Mouse (Mus musculus) lung, adult 2 months (tissue): Measurements from ENCODE around the gene Mlh1. TPM values are rescaled to one million over a fixed set of nuclear protein-coding genes. Genes with fewer than 3 reads are reported as not detected.

Experiments
- DNase-seq: peaks from one replicate; pipeline ENCODE4 v3.0.0; 2022
- H3K4me1 ChIP-seq: fragments of 200-500 bp; 2 replicates; pipeline ENCODE4 v1.6.1; 2011; ENCODE audit warnings: low read length; ENCODE audit not compliant: control insufficient read depth, insufficient read depth
- H3K4me3 ChIP-seq: fragments of 200-500 bp; replicated peaks from 2 replicates; pipeline ENCODE3; 2011; ENCODE audit warnings: low read depth, mild to moderate bottlenecking, control low read depth, low read length; ENCODE audit errors: extremely low read depth
- CTCF ChIP-seq: fragments of 200-500 bp; IDR thresholded peaks from 2 replicates; pipeline ENCODE4 v1.5.1; 2011; ENCODE audit warnings: mild to moderate bottlenecking, low read length, control low read depth; ENCODE audit not compliant: insufficient read depth
- POLR2A ChIP-seq: fragments of 200-500 bp; IDR thresholded peaks from 2 replicates; pipeline ENCODE4 v1.6.1; 2011; ENCODE audit warnings: low read depth, mild to moderate bottlenecking, control low read depth, low read length, borderline replicate concordance; ENCODE audit errors: extremely low read depth
- WGBS: fragments of 180-500 bp; shearing (Covaris S2); methylation state at CpG from one replicate; pipeline ENCODE4 v1.1.7; 2018; 5-methylcytosine and 5-hydroxymethylcytosine counted together
- polyA plus RNA-seq: library from polyadenylated mRNA; depleted of rRNA; stranded (reverse); fragments of >200 nt; gene quantifications from 2 replicates; pipeline ENCODE4 v1.2.3, GENCODE M21; 2012; rRNA removed

Mlh1 gene
- 9.0 and 10.8 TPM in 2 replicates for polyA plus RNA-seq

DNA sequence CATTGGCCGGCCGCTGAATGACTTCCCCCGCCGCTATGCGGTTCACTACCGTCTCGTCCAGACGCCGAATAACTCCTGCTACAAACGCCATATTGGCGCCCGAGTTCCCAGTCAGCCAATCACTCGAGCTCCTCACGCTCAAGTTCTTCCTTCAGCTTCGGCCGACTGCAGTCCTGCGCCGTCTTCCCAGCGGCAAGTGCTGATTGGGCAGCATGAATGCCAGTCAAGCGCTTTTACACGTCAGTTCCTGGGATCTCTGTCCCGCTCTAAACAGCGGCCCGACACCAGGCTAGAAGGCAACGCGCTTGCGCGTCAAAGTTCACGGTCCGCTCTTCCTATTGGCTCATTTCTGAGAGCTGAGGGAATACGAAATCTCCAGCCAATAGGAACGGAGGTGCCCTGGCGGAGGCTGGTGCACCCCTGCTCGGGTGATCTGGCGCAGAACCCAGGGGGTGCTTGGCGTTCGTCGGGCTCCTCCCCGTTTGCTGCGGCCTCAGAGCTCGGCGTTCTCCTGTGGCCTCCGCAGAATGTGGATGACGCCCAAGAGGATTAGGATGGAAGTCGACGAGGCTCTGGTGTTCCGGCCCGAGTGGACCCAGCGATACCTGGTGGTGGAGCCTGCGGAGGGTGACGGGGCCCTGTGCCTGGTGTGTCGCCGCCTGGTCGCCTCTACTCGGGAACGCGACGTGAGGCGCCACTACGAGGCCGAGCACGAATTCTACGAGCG lies at the start of gene Mlh1, which contains the start of gene Epm2aip1:
Mlh1 (minus strand) TSS at position 358 of the 727 bp plus-strand sequence.
Epm2aip1 (plus strand) TSS at position 496 of the 727 bp plus-strand sequence.
- DNase-seq = peak; percentile 99
- TF ChIP-seq CTCF (no peak), POLR2A (peak; percentile 98)
- under 1% methylated on average over 64 of the region's 64 CpGs for WGBS
- H3K4me1 ChIP-seq = peaks cover 15% of the 10 kb centered on the region
- peak within 1 kb of the TSS; percentile 89 for H3K4me3 ChIP-seq

DNA sequence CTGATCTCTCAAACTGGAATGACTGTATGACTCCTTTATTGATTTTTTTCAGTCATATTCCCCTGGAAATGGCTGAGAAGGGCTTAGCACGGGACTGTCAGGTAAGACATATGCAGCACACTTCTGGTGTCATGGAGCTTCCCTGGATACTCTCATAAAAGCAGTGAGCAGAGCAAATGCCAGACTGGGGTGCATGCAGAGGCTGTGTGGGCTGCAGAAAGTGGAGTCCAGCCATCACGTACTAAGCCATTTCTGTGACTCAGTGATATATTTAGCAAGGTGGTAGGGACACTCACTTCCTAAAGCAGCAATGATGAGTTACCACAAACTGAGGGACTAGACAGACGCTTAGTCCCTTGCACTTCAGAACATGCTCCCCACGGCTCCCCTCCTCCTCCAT lies 49.3 kb upstream of the Mlh1 start:
- no peaks in the 10 kb centered on the region for H3K4me1 ChIP-seq
- TF ChIP-seq CTCF (no peak), POLR2A (no peak)
- DNase-seq = no peak
- H3K4me3 ChIP-seq = no peak overlapping the region
- 68% methylated on average over 4 of the region's 4 CpGs for WGBS

DNA sequence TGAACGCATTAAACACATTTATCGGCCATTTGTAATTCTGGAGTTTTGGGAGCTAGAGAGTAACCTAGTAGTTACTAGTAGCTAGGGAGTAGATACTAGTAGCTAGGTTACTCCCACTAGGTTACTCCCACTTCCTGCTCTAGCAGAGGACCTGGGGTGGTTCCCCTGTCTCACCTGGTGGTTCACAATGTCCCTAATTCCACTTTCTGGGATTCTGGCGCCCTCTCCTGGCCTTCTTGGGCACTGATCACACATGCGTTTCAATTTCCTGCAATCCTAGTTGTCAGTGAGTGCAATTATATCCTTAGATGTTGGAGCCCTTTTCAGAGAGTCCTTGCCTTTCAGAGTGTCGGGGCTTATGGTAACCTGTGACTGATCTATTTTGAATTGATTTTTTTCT lies 42.6 kb upstream of the Mlh1 start:
- TF ChIP-seq POLR2A = no peak
- TF ChIP-seq CTCF = peak; percentile 60
- DNase-seq = peak; percentile 37
- 33% methylated on average over 5 of the region's 5 CpGs for WGBS
- Histone ChIP-seq H3K4me3 (no peak overlapping the region), H3K4me1 (no peaks in the 10 kb centered on the region; the same call in 1 of the 2 replicates)

DNA sequence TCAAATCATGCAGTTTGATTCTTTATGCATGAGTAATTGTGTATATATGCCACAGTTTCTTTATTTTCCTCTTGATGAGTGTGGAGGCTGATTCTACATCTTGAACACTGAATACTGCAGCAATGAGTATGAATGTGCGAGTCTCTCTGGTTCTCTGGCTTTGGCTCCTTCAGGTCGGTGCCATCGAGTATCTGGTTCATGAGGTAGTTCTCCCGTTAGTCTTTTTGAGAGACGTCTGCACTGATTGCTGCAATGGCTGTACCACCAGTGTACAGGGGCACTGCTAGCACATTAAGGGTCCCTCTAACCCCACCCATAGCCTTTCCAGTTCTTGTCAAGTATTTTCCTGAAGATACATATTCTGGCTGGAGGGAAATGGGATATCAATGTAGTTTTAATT lies 42.2 kb upstream of the Mlh1 start:
- Histone ChIP-seq H3K4me3 (no peak overlapping the region), H3K4me1 (no peaks in the 10 kb centered on the region; the same call in 1 of the 2 replicates)
- WGBS = 24% methylated on average over 5 of the region's 5 CpGs
- no peak for DNase-seq
- TF ChIP-seq CTCF (no peak), POLR2A (no peak)

DNA sequence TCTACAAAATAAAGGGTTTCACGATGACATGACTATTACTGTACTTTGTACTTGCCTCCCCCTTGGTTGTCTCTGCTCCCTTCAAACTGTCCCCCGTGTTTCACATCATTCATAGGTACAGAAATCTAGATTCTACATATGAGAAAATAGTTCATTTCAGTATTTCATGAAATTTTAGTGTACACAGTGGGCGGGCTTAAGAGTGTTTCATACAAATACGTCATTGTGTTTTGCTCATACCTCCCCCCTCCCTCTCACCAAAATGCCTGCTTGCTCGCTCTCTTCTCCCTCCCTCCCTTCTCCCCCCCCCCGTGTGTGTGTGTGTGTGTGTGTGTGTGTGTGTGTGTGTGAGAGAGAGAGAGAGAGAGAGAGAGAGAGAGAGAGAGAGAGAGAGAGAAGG lies 41.7 kb upstream of the Mlh1 start:
- no peak for DNase-seq
- whole genome bisulfite sequencing = 12% methylated on average over 5 of the region's 6 CpGs
- TF ChIP-seq CTCF = no peak
- TF ChIP-seq POLR2A = no peak
- Histone ChIP-seq H3K4me3 (no peak overlapping the region), H3K4me1 (no peaks in the 10 kb centered on the region; the same call in 1 of the 2 replicates)

DNA sequence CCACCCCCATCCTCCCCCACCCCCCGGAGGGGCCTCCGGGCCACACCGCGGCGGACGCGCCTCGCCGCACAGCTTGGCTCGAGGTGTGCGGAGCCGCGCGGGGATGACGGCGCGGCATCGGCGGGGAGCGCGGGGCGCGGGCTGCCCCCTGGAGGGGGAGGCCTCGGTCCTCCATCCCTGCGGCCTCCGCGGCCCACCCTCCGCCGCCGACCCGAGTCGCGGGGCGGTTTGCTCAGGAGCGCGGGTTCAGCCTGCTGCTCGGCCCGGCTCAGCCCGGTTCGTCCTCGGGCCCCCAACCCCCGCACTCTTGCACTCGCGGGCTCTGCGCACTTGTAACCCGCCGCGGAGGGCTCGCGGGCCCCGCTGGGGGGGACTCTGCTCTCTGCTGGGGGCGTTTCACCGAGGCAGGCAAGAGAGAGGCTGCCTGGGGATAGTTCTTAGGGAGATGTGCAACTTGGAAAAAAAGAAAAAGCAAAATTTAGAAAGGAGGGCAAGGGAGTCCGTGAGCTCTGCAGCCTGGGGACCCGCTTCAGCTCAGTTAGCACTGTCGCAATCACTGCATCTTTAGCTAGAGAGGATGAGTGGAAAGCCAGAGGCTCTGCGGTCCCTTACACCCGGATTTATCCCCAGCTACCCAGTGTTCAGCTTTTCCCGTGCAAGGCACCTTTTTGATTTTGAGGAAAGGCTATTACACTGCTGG lies 41.0 kb upstream of the Mlh1 start:
- Histone ChIP-seq H3K4me3 (no peak overlapping the region), H3K4me1 (no peaks in the 10 kb centered on the region; the same call in 1 of the 2 replicates)
- 2% methylated on average over 40 of the region's 59 CpGs for WGBS
- DNase-seq = no peak
- TF ChIP-seq POLR2A (no peak), CTCF (no peak)

DNA sequence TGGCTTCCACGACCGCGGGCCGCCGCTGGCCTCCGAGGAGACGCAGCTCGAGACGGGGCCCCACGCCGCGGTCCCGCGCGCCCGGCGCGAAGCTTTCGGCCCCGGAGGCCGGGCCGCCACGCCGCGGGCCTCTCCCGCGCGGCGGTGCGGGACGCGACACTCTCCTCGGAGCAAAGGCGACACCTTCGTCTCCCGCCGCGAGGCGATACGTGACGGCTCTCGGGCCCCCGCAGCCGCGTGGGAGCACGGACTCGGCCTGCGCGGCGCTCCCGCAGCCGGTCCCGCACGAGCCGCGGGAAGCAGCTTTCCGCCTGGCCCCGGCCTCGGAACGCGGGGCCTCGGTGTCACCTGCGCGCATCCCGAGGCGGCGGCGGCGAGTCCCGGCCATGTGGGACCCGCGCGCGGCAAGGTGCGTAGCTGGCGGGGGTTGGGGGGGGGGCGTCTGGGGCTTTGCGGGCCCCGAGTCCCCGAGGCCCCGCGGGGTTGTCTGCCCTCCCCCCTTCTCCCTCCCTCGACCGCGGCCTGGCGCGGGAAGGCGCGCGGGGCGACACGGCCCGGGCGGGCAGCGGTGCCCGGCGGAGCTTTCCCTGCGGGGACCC lies 40.4 kb upstream of the Mlh1 start:
- no peak for TF ChIP-seq POLR2A
- TF ChIP-seq CTCF = no peak
- 3% methylated on average over 85 of the region's 98 CpGs for WGBS
- Histone ChIP-seq H3K4me3 (no peak overlapping the region), H3K4me1 (no peaks in the 10 kb centered on the region; the same call in 1 of the 2 replicates)
- no peak for DNase-seq

DNA sequence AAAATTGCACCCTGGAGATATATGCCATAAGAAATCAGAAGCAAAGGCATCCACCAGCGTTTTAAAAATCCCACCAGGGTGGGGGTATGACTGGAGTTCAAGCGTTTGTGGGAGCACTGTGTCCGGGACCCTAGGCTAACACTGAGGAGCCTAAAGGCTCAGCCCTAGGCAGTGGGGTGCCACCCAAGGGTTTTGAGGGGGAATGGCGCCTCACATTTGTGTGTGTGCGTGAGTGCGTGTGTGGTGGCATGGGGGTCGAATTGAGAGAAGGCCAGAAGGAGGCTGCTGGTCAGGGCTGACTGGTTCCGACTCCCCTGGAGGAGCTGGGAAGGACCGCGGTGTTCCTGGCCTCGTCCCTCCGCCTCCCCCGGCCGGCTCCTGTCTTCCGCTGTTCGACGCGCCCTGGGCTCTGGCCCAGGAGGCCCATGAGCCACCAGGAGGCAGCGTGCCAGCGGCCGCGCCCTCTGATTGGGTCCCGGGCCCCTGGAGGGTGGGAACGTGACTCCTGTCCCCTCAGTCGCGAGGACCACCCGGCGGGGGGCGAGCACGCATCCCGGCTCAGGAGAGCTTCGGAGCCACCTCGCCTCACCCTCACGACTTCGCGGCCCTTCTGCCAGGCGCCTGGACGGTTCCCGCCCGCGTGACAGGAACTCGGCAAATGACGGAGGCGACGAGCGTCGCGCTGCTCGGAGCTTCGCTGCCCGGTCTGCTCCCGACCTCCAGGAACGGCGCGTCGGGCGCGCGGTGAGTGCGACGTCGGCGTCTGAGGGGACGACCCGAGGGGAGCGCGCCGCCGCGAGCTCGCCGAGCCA lies 39.6 kb upstream of the Mlh1 start, which contains the start of gene Trank1:
Trank1 (plus strand) TSS at position 709 of the 812 bp plus-strand sequence.
- H3K4me1 ChIP-seq = no peaks in the 10 kb centered on the region; the same call in 1 of the 2 replicates
- WGBS = 11% methylated on average over 72 of the region's 72 CpGs
- TF ChIP-seq CTCF (no peak), POLR2A (no peak)
- no peak within 1 kb of the TSS for H3K4me3 ChIP-seq
- DNase-seq = no peak

DNA sequence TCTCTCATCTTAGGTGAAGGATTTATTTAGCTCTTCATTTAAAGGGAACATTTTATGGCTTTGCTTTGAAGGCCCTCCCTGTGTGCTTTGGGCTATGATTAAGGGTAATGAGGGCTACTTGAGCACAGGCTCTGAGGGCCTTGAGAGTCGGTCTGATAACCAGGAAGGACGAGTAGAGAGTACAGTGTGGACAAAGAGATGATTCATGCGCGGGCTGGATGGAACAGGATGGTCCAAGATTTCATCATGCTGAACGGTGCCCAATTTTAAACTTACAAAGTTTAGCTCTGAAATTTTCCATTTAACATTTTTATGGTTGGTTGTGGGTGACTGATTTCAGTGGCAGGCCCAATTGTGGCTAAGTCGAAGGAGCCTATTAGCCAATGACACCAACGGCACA lies 34.6 kb upstream of the Mlh1 start:
- Histone ChIP-seq H3K4me1 (no peaks in the 10 kb centered on the region; the same call in 1 of the 2 replicates), H3K4me3 (no peak overlapping the region)
- DNase-seq = no peak
- TF ChIP-seq CTCF (no peak), POLR2A (no peak)
- WGBS = 71% methylated on average over 7 of the region's 7 CpGs
